Mouse (Mus musculus): ENCODE results near the gene Rpl11. TPM values are rescaled to one million over a fixed set of nuclear protein-coding genes. Genes with fewer than 3 reads are reported as not detected.

The Rpl11 gene
- polyA plus RNA-seq, 1 experiment from 2014 or later = 390 TPM

DNA sequence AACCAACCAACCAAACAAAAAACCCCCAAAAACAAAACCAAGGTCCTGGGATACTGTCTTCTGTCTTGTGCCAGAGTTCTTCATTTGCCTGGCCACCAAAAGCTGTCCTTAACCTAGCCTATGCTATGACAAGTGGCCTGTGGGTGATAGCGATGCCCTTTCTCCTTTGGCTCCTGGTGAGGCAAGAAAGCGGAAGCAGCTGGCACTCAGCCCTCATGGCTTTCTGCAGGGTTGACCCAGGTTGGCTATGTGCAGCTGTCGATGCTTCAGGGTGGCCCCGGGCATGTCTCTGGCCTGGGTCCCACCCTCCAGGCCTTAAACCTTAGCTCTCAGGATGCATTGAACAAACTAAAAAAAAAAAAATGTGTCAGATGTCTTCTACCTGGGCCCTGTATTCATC lies 38.1 kb upstream of the Rpl11 start:
- H3K4me1 ChIP-seq (ENCODE audit: control insufficient read depth, insufficient read depth, low read length) = peaks cover 12% of the 10 kb centered on the region
- no peak overlapping the region for H3K9ac ChIP-seq (ENCODE audit: low read length)
- ATAC-seq (ENCODE audit: low FRiP score) = no peak
- DNase-seq (ENCODE audit: low spot score, missing footprints) = no peak
- H3K9me3 ChIP-seq (ENCODE audit: control insufficient read depth, low read length) = no peaks in the 10 kb centered on the region
- whole genome bisulfite sequencing = 97% methylated on average over 4 of the region's 4 CpGs
- H3K27ac ChIP-seq (ENCODE audit: low read depth, low read length) = no peak overlapping the region
- H3K36me3 ChIP-seq (ENCODE audit: control insufficient read depth, insufficient read depth, low read length) = no peaks in the 10 kb centered on the region
- H3K27me3 ChIP-seq (ENCODE audit: control insufficient read depth, insufficient read depth, low read length) = no peaks in the 10 kb centered on the region
- H3K4me3 ChIP-seq (ENCODE audit: low read depth, low read length) = no peak overlapping the region
- no peak overlapping the region for H3K4me2 ChIP-seq

DNA sequence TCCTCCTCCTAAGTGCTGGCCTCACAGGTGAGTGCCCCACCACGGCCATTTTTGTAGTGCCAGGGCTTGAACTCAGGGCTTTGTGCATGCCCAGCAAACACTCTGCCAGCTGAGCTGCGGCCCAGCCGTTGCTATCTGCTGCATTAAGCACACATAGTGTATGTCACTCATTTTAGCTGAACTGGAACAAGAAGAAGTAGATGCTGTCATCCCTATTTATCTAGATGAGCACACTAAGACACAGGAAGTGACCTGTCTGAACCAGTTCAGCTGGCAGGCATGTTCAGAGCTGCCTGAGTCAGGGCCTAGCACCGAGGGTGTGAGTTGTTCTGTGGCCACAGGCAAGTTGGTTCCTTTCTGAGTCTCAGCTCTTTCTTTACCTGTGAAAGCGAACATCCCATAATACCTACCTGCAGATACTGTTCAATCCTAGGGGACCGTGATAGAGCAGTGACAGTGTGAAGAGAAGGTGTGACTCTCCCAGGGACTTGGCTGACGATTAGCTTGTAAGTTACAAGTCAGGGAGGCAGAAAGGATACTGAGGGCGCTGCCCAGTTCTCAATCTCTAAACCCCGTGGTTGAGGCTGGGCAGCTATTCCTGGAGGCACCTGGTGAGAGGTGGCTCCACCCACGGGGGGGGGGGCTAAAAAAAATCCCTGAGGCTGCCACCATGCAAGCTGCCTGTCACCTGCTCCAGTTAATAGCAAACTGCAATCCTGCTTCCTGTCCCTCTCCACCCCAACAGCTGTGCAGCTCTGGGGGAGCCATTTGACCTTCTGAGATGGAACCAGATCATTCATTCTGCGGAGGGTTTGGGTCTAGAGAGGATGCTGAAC lies 36.7 kb upstream of the Rpl11 start:
- Histone ChIP-seq H3K9ac (ENCODE audit: low read length) (no peak overlapping the region), H3K9me3 (ENCODE audit: control insufficient read depth, low read length) (no peaks in the 10 kb centered on the region), H3K36me3 (ENCODE audit: control insufficient read depth, insufficient read depth, low read length) (no peaks in the 10 kb centered on the region), H3K27me3 (ENCODE audit: control insufficient read depth, insufficient read depth, low read length) (no peaks in the 10 kb centered on the region), H3K4me1 (ENCODE audit: control insufficient read depth, insufficient read depth, low read length) (peaks cover 12% of the 10 kb centered on the region), H3K4me2 (no peak overlapping the region), H3K4me3 (ENCODE audit: low read depth, low read length) (no peak overlapping the region), H3K27ac (ENCODE audit: low read depth, low read length) (no peak overlapping the region)
- 62% methylated on average over 11 of the region's 11 CpGs for WGBS
- DNase-seq (ENCODE audit: low spot score, missing footprints) (no peak), ATAC-seq (ENCODE audit: low FRiP score) (no peak)

DNA sequence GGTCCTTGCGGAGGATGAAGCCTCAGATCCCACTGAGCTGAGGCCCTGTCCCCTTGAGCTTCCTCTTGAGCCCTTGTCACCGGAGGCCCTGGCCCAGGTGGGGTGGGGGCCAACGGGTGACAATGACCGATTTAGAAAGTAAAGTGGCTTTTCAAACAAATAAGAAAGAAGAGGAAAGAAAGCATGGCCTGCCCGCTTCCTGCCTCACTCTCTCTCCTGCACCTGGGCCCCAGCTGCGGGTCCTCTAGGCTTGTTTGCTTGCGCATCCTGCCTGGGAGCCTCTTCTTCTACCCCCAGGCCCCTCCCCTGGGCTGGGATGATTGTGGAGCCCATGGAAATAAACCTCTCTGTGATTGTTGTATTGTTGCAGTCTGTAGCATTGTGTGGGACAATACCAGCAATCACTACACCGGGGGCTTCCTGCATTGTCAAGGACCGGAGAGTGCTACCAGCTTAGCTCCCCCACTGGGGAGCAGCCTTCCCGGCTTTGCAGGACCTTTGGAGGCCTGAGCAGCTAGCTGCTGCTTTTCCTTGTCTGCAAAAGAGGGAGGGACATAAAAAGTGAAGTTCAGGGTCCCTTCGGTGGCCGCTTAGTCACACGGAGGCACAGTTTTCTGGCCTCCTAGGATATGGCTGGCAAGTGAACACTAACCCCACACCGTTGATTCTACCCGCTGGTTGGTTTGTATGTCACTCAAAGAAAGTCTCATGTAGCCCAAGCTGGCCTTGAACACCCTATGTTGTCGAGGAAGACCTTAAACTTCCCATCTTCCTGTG lies 35.9 kb upstream of the Rpl11 start:
- no peak for ATAC-seq (ENCODE audit: low FRiP score)
- peak; percentile 81 for DNase-seq (ENCODE audit: low spot score, missing footprints)
- H3K4me3 ChIP-seq (ENCODE audit: low read depth, low read length) = no peak overlapping the region
- peak overlapping the region; percentile 26; the same call in 1 of the 2 replicates for H3K9ac ChIP-seq (ENCODE audit: low read length)
- H3K36me3 ChIP-seq (ENCODE audit: control insufficient read depth, insufficient read depth, low read length) = no peaks in the 10 kb centered on the region
- H3K27ac ChIP-seq (ENCODE audit: low read depth, low read length) = no peak overlapping the region
- H3K9me3 ChIP-seq (ENCODE audit: control insufficient read depth, low read length) = no peaks in the 10 kb centered on the region
- no peaks in the 10 kb centered on the region for H3K27me3 ChIP-seq (ENCODE audit: control insufficient read depth, insufficient read depth, low read length)
- peaks cover 10% of the 10 kb centered on the region for H3K4me1 ChIP-seq (ENCODE audit: control insufficient read depth, insufficient read depth, low read length)
- WGBS = 30% methylated on average over 16 of the region's 16 CpGs
- no peak overlapping the region for H3K4me2 ChIP-seq

DNA sequence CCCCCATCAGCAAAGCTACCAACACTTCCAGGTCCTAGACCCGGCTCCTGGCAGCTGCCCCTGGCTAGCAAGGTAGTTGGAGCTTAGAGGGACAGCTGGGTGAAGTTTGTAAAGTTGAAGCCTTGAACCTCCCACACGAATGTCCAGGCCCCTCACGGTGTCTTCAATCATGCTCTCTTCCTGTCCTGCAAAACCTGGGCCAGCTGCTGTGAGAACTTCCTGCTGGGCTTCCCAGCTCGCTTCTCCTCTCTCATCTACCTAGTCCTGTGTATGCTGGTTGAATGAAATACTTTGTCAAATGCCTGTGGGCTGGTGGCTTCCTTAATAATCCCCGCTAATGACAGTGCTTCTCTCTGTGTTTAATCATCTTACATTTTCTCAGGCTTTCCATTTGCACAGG lies 35.1 kb upstream of the Rpl11 start:
- ATAC-seq (ENCODE audit: low FRiP score) (no peak), DNase-seq (ENCODE audit: low spot score, missing footprints) (no peak)
- peaks cover 10% of the 10 kb centered on the region for H3K4me1 ChIP-seq (ENCODE audit: control insufficient read depth, insufficient read depth, low read length)
- no peak overlapping the region for H3K27ac ChIP-seq (ENCODE audit: low read depth, low read length)
- H3K9ac ChIP-seq (ENCODE audit: low read length) = no peak overlapping the region
- WGBS = 75% methylated on average over 5 of the region's 5 CpGs
- no peak overlapping the region for H3K4me3 ChIP-seq (ENCODE audit: low read depth, low read length)
- no peaks in the 10 kb centered on the region for H3K9me3 ChIP-seq (ENCODE audit: control insufficient read depth, low read length)
- H3K36me3 ChIP-seq (ENCODE audit: control insufficient read depth, insufficient read depth, low read length) = no peaks in the 10 kb centered on the region
- H3K27me3 ChIP-seq (ENCODE audit: control insufficient read depth, insufficient read depth, low read length) = no peaks in the 10 kb centered on the region
- no peak overlapping the region for H3K4me2 ChIP-seq

- H3K27ac ChIP-seq (ENCODE audit: low read depth, low read length) = no peak overlapping the region
- no peak for DNase-seq (ENCODE audit: low spot score, missing footprints)
- peaks cover 2% of the 10 kb centered on the region for H3K27me3 ChIP-seq (ENCODE audit: control insufficient read depth, insufficient read depth, low read length)
- no peaks in the 10 kb centered on the region for H3K9me3 ChIP-seq (ENCODE audit: control insufficient read depth, low read length)
- WGBS = 91% methylated on average over 5 of the region's 5 CpGs
- no peak overlapping the region for H3K9ac ChIP-seq (ENCODE audit: low read length)
- H3K4me3 ChIP-seq (ENCODE audit: low read depth, low read length) = no peak overlapping the region
- no peaks in the 10 kb centered on the region for H3K36me3 ChIP-seq (ENCODE audit: control insufficient read depth, insufficient read depth, low read length)
- no peak for ATAC-seq (ENCODE audit: low FRiP score)
- peaks cover 10% of the 10 kb centered on the region for H3K4me1 ChIP-seq (ENCODE audit: control insufficient read depth, insufficient read depth, low read length)
- H3K4me2 ChIP-seq = no peak overlapping the region
Measured at GRCm38 (mm10) chr4:136087261-136087660, 34.0 kb upstream of the Rpl11 start.

GRCm38 (mm10) chr4:136084840-136085239 lies 31.6 kb upstream of the Rpl11 start:
- Histone ChIP-seq H3K4me2 (no peak overlapping the region), H3K27me3 (ENCODE audit: control insufficient read depth, insufficient read depth, low read length) (peaks cover 24% of the 10 kb centered on the region), H3K9me3 (ENCODE audit: control insufficient read depth, low read length) (no peaks in the 10 kb centered on the region), H3K4me3 (ENCODE audit: low read depth, low read length) (no peak overlapping the region), H3K9ac (ENCODE audit: low read length) (no peak overlapping the region), H3K36me3 (ENCODE audit: control insufficient read depth, insufficient read depth, low read length) (no peaks in the 10 kb centered on the region), H3K27ac (ENCODE audit: low read depth, low read length) (no peak overlapping the region), H3K4me1 (ENCODE audit: control insufficient read depth, insufficient read depth, low read length) (peaks cover 15% of the 10 kb centered on the region)
- ATAC-seq (ENCODE audit: low FRiP score) (no peak), DNase-seq (ENCODE audit: low spot score, missing footprints) (no peak)
- WGBS = 94% methylated on average over 11 of the region's 11 CpGs

DNA sequence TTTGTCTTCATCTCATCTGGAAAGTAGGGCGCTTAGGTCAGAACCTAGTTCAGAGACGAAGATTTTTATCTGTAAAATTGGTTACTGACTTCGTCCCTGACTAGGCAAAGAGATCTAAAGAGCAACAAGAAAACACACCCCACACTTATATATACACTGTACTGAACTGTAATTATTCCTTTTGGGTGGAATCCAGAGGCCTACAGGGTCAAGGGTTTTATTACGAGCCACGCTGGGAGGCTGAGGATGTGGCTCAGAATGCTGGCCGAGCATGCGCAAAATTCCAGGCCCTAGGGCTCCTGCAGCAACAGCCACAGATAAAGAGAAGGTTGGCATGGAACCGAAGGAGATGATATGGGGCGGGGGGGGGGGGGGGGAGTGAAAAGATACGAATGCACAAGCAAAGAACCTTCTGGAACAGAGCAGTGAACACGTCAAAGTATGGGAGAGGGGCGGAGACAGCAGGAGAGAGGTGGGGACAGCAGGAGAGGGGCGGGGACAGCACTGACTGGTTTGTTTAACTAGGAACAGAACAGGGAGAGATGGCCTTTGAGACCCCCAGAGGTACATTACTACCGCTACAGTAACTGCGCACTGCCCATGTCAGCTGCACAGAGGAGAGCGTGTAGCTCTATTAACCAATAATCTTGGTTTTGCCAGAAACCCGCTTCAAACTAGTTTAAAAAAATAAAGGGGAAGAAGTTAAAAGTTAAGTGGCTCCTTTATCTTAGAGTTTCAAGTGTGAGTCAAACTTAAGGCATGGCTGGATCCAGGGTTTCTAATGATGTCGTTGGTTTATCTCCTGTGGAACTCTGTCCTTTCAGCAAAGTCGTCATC lies 30.3 kb upstream of the Rpl11 start:
- Histone ChIP-seq H3K4me3 (ENCODE audit: low read depth, low read length) (no peak overlapping the region), H3K4me1 (ENCODE audit: control insufficient read depth, insufficient read depth, low read length) (peaks cover 6% of the 10 kb centered on the region), H3K9me3 (ENCODE audit: control insufficient read depth, low read length) (no peaks in the 10 kb centered on the region), H3K9ac (ENCODE audit: low read length) (no peak overlapping the region), H3K4me2 (no peak overlapping the region), H3K36me3 (ENCODE audit: control insufficient read depth, insufficient read depth, low read length) (no peaks in the 10 kb centered on the region), H3K27me3 (ENCODE audit: control insufficient read depth, insufficient read depth, low read length) (peaks cover 24% of the 10 kb centered on the region), H3K27ac (ENCODE audit: low read depth, low read length) (no peak overlapping the region)
- WGBS = 85% methylated on average over 18 of the region's 19 CpGs
- no peak for ATAC-seq (ENCODE audit: low FRiP score)
- no peak for DNase-seq (ENCODE audit: low spot score, missing footprints)

DNA sequence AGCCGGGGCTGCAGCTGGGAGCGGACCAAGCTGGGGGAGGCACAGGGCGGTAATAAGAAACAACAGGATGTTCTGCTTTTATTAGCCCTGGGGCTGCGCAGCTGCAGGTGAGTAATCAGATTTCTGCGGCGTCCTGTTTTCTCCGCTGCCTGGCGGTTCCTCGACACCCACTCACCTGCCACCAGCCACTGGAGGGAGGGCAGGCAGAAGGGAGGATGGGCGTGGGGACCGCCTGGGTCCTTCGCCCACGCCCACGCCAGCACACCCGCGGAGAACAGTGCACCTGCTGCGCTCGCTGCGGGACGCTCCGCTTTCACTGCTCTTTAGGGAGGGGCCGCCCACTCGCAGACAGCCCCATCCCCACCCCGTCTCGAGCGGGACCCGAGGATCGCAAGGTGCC lies 28.5 kb upstream of the Rpl11 start:
- H3K9me3 ChIP-seq (ENCODE audit: control insufficient read depth, low read length) = no peaks in the 10 kb centered on the region
- ATAC-seq (ENCODE audit: low FRiP score) (no peak), DNase-seq (ENCODE audit: low spot score, missing footprints) (peak; percentile 84)
- no peak overlapping the region for H3K27ac ChIP-seq (ENCODE audit: low read depth, low read length)
- WGBS = 4% methylated on average over 28 of the region's 28 CpGs
- H3K4me3 ChIP-seq (ENCODE audit: low read depth, low read length) = peak overlapping the region; percentile 12; the same call in 1 of the 2 replicates
- H3K9ac ChIP-seq (ENCODE audit: low read length) = no peak overlapping the region
- H3K36me3 ChIP-seq (ENCODE audit: control insufficient read depth, insufficient read depth, low read length) = no peaks in the 10 kb centered on the region
- peaks cover 6% of the 10 kb centered on the region for H3K4me1 ChIP-seq (ENCODE audit: control insufficient read depth, insufficient read depth, low read length)
- H3K4me2 ChIP-seq = peak overlapping the region; percentile 37
- peaks cover 24% of the 10 kb centered on the region for H3K27me3 ChIP-seq (ENCODE audit: control insufficient read depth, insufficient read depth, low read length)
